ENCODE assay signal across 8 mouse cellular contexts in the genomic region with DNA sequence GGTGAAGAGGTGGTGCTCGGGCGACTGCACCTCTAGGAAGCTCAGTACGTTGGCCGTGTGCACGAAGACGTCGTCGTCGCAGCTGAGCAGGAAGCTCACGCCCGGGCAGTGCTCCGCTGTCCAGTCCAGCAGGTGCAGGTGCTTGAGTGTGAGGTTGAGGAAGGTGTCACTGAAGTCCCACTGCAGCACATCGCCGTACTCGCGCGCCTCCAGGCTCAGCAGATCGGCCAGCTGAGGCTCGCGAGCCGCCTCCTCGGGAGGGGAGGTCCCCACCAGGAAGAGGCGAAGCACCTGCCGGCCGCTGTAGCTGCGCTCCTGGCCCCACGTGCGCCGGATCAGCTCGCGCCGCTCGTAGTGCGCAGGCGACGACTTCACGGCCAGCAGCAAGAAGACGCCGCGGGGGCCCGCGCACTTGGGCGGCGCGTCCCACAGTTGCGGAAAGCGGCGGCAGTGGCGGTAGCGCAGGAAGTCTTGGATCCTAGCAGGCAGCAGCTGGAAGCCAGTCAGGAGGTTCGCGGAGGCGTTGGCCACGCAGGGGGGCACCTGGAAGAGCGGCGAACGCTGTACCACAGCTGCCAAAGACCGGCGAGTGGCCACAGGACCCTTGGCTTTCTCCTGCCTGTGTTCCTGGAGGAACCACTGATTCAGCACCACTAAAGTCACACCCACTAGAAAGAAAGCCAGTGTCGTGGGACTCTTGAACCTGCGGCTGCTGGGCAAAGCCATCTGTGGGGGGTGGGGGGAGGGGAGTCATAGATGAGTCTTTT. TPM values are rescaled to one million over a fixed set of nuclear protein-coding genes. Genes with fewer than 3 reads are reported as not detected.
A peak's percentile ranks its signal among the peaks of the same experiment; 100 is the strongest.
DNase-seq lines count a peak whose midpoint lies in the region; ATAC-seq and TF ChIP-seq lines count a peak whose summit lies in the region.

No protein-coding gene starts in this region.

- ATAC-seq in embryonic facial prominence, embryonic 11.5 days (replicated peaks; ENCODE audit: insufficient number of reproducible peaks, low FRiP score, low TSS enrichment, low read depth): 0 out of 2 replicates have a peak, but pooled peaks have one; percentile 31
- ATAC-seq in intestine, embryonic 15.5 days: peak; percentile 38
- ATAC-seq in midbrain, embryonic 11.5 days (ENCODE audit: low FRiP score): peak; percentile 43

- in situ Hi-C loops in ES-E14 (cut with MboI; ENCODE audit: low sequenced_read_pairs in 2 of 2, unreplicated experiment in 2 of 2): no loop called here

- TF ChIP-seq POLR2A in kidney, adult 2 months (IDR thresholded peaks at IDR 0.05; ENCODE audit: low read depth, low read length): no peak

- peak overlapping the region; percentile 37 for H3K4me3 ChIP-seq in kidney, adult 2 months (ENCODE audit: insufficient read depth, low read depth, low read length)
- H3K4me3 ChIP-seq in ES-E14 (ENCODE audit: insufficient read depth in 1 of 2, low read depth in 1 of 2, low read length in 2 of 2, poor library complexity in 1 of 2, severe bottlenecking in 1 of 2): peak overlapping the region; percentile 27 to 44
- H3K4me3 ChIP-seq in embryonic facial prominence, embryonic 11.5 days (ENCODE audit: low read depth, low read length): peak overlapping the region; percentile 34
- H3K4me3 ChIP-seq in intestine, embryonic 15.5 days (replicated peaks): peak overlapping the region; percentile 38
- peak overlapping the region; percentile 42 for H3K4me3 ChIP-seq in midbrain, embryonic 11.5 days (ENCODE audit: low read depth, low read length)

- H3K36me3 ChIP-seq in kidney, adult 2 months (ENCODE audit: control insufficient read depth, insufficient read depth, low read length): no peaks in the 10 kb centered on the region
- H3K36me3 ChIP-seq in ES-E14 (ENCODE audit: control insufficient read depth, insufficient read depth, low read length, poor library complexity, severe bottlenecking): no peaks in the 10 kb centered on the region
- no peaks in the 10 kb centered on the region for H3K36me3 ChIP-seq in embryonic facial prominence, embryonic 11.5 days (replicated peaks; ENCODE audit: control insufficient read depth, insufficient read depth, low read depth, low read length)
- H3K36me3 ChIP-seq in intestine, embryonic 15.5 days: no peaks in the 10 kb centered on the region
- H3K36me3 ChIP-seq in midbrain, embryonic 11.5 days (ENCODE audit: control insufficient read depth, insufficient read depth, low read length): no peaks in the 10 kb centered on the region

- H3K9ac ChIP-seq in ES-E14 (ENCODE audit: insufficient read depth, low read depth, low read length, poor library complexity, severe bottlenecking): no peak overlapping the region
- H3K9ac ChIP-seq in embryonic facial prominence, embryonic 11.5 days (replicated peaks; ENCODE audit: low read length): peak overlapping the region; percentile 22; the same call in 1 of the 2 replicates
- peak overlapping the region; percentile 8; the same call in 1 of the 2 replicates for H3K9ac ChIP-seq in intestine, embryonic 15.5 days
- peak overlapping the region; percentile 33 for H3K9ac ChIP-seq in midbrain, embryonic 11.5 days (ENCODE audit: low read length)

- DNase-seq in kidney, adult 2 months: no peak
- no peak for DNase-seq in kidney, postnatal 10 days
- DNase-seq in ES-E14 (ENCODE audit: low read depth, low spot score): no peak
- DNase-seq in embryonic facial prominence, embryonic 11.5 days (ENCODE audit: low spot score): peak; percentile 41
- peak; percentile 89 for DNase-seq in midbrain, embryonic 11.5 days (ENCODE audit: low spot score, missing footprints)
- DNase-seq in thymus, postnatal 25 days: peak; percentile 59
- DNase-seq in spleen, postnatal 14 days (ENCODE audit: low spot score in 2 of 2): no peak

- H3K27ac ChIP-seq in kidney, adult 2 months (ENCODE audit: insufficient read depth, low read depth, low read length): no peak overlapping the region
- H3K27ac ChIP-seq in ES-E14 (ENCODE audit: insufficient read depth, low read depth, low read length, poor library complexity, severe bottlenecking): no peak overlapping the region
- H3K27ac ChIP-seq in embryonic facial prominence, embryonic 11.5 days (replicated peaks; ENCODE audit: low read depth, low read length): no peak overlapping the region
- no peak overlapping the region for H3K27ac ChIP-seq in intestine, embryonic 15.5 days
- no peak overlapping the region for H3K27ac ChIP-seq in midbrain, embryonic 11.5 days (ENCODE audit: low read depth, low read length)

- peak overlapping the region; percentile 60 for H3K4me2 ChIP-seq in embryonic facial prominence, embryonic 11.5 days (ENCODE audit: low read depth, low read length)
- peak overlapping the region; percentile 81 for H3K4me2 ChIP-seq in intestine, embryonic 15.5 days (replicated peaks)
- peak overlapping the region; percentile 79 for H3K4me2 ChIP-seq in midbrain, embryonic 11.5 days

- TF ChIP-seq CTCF in kidney, adult 2 months (conservative IDR thresholded peaks at IDR 0.05; ENCODE audit: insufficient read depth, insufficient read length, low read depth, low read length): no peak

- no peaks in the 10 kb centered on the region for H3K9me3 ChIP-seq in ES-E14 (ENCODE audit: control insufficient read depth, insufficient read depth, low read depth, low read length)
- no peaks in the 10 kb centered on the region for H3K9me3 ChIP-seq in embryonic facial prominence, embryonic 11.5 days (replicated peaks; ENCODE audit: control insufficient read depth, low read length)
- no peaks in the 10 kb centered on the region for H3K9me3 ChIP-seq in intestine, embryonic 15.5 days
- no peaks in the 10 kb centered on the region for H3K9me3 ChIP-seq in midbrain, embryonic 11.5 days (ENCODE audit: control insufficient read depth, low read length)

- H3K27me3 ChIP-seq in kidney, adult 2 months (replicated peaks; ENCODE audit: control insufficient read depth, insufficient read depth, low read length): peaks cover 2% of the 10 kb centered on the region; the same call in 1 of the 2 replicates
- H3K27me3 ChIP-seq in embryonic facial prominence, embryonic 11.5 days (ENCODE audit: control insufficient read depth, insufficient read depth, low read length): peaks cover 34% of the 10 kb centered on the region
- H3K27me3 ChIP-seq in intestine, embryonic 15.5 days (replicated peaks): peaks cover 28% of the 10 kb centered on the region
- peaks cover 53% of the 10 kb centered on the region for H3K27me3 ChIP-seq in midbrain, embryonic 11.5 days (ENCODE audit: control insufficient read depth, insufficient read depth, low read length)

- WGBS in kidney, adult 2 months: 2% methylated on average over 61 of the region's 61 CpGs
- WGBS in embryonic facial prominence, embryonic 11.5 days: 3% methylated on average over 60 of the region's 61 CpGs
- 1% methylated on average over 60 of the region's 61 CpGs for WGBS in intestine, embryonic 15.5 days
- WGBS in midbrain, embryonic 11.5 days: 2% methylated on average over 61 of the region's 61 CpGs

- H3K4me1 ChIP-seq in kidney, adult 2 months (ENCODE audit: control insufficient read depth, insufficient read depth, low read length): peaks cover 6% of the 10 kb centered on the region
- H3K4me1 ChIP-seq in ES-E14 (ENCODE audit: control insufficient read depth in 2 of 2, insufficient read depth in 2 of 2, low read length in 2 of 2, poor library complexity in 1 of 2): peaks cover 0 to 4% of the 10 kb centered on the region in 2 experiments; a peak in 1 of 4 replicates
- H3K4me1 ChIP-seq in embryonic facial prominence, embryonic 11.5 days (ENCODE audit: control insufficient read depth, insufficient read depth, low read length): peaks cover 7% of the 10 kb centered on the region
- H3K4me1 ChIP-seq in intestine, embryonic 15.5 days (replicated peaks): peaks cover 22% of the 10 kb centered on the region
- peaks cover 9% of the 10 kb centered on the region for H3K4me1 ChIP-seq in midbrain, embryonic 11.5 days (ENCODE audit: control insufficient read depth, insufficient read depth, low read length)

TF ChIP-seq in ES-E14, 5 proteins besides CTCF, POLR2A, EP300 and RAD21:
- TF ChIP-seq HCFC1 (IDR thresholded peaks at IDR 0.05; ENCODE audit: borderline replicate concordance, insufficient read depth, low read length) (no peak), ZC3H11A (IDR thresholded peaks at IDR 0.05; ENCODE audit: borderline replicate concordance, low read depth, low read length) (no peak), ZNF384 (IDR thresholded peaks at IDR 0.05; ENCODE audit: low read depth, low read length) (no peak), CHD2 (IDR thresholded peaks at IDR 0.05; ENCODE audit: low read depth, low read length) (no peak), MAFK (IDR thresholded peaks at IDR 0.05; ENCODE audit: insufficient read depth, low read depth, low read length) (no peak)

RNA-seq across cellular contexts. Expression of a gene that starts 5.1 kb away (rescaled TPM):
- polyA plus RNA-seq in kidney, adult 2 months (2012; rRNA removed): 0.07 TPM in 1 of 2 replicates, not detected in the other
- 0.09 and 0.11 TPM in 2 replicates for total RNA-seq in ES-E14 (2012; rRNA removed)
- polyA plus RNA-seq in embryonic facial prominence, embryonic 11.5 days (2014; fragmentation: Nextera tagmentation; extraction: Ambion mirVana): not detected in 2 replicates
- polyA plus RNA-seq in intestine, embryonic 15.5 days (2015; fragmentation: Nextera tagmentation; extraction: Ambion mirVana): 0.05 and 0.06 TPM in 2 replicates
- 0.07 TPM in 1 of 2 replicates, not detected in the other for polyA plus RNA-seq in midbrain, embryonic 11.5 days (2014; fragmentation: Nextera tagmentation; extraction: Ambion mirVana)

RNA-seq across cellular contexts. Expression of a gene that starts 16.1 kb away (rescaled TPM):
- polyA plus RNA-seq in kidney, adult 2 months (2012; rRNA removed): 13.8 and 14.6 TPM in 2 replicates
- total RNA-seq in ES-E14 (2012; rRNA removed): 5.0 and 10.0 TPM in 2 replicates
- 2.3 and 2.6 TPM in 2 replicates for polyA plus RNA-seq in embryonic facial prominence, embryonic 11.5 days (2014; fragmentation: Nextera tagmentation; extraction: Ambion mirVana)
- polyA plus RNA-seq in intestine, embryonic 15.5 days (2015; fragmentation: Nextera tagmentation; extraction: Ambion mirVana): 10.2 TPM in 2 replicates
- 3.5 and 3.7 TPM in 2 replicates for polyA plus RNA-seq in midbrain, embryonic 11.5 days (2014; fragmentation: Nextera tagmentation; extraction: Ambion mirVana)

RNA-seq across cellular contexts. Expression of a gene that starts 48.9 kb away (rescaled TPM):
- 0.53 and 1.3 TPM in 2 replicates for polyA plus RNA-seq in kidney, adult 2 months (2012; rRNA removed)
- 1.4 and 2.4 TPM in 2 replicates for total RNA-seq in ES-E14 (2012; rRNA removed)
- polyA plus RNA-seq in embryonic facial prominence, embryonic 11.5 days (2014; fragmentation: Nextera tagmentation; extraction: Ambion mirVana): 0.15 and 0.25 TPM in 2 replicates
- polyA plus RNA-seq in intestine, embryonic 15.5 days (2015; fragmentation: Nextera tagmentation; extraction: Ambion mirVana): 0.23 and 0.49 TPM in 2 replicates
- polyA plus RNA-seq in midbrain, embryonic 11.5 days (2014; fragmentation: Nextera tagmentation; extraction: Ambion mirVana): 0.18 and 0.23 TPM in 2 replicates

Comparison
In these comparisons a context has a peak if more than half of its experiments do, and no peak if none do; other contexts are left out.
1. DNase-seq: peak in embryonic facial prominence, embryonic 11.5 days (single experiment), midbrain, embryonic 11.5 days (single experiment) and thymus, postnatal 25 days (single experiment); none in kidney, adult 2 months (single experiment), kidney, postnatal 10 days (single experiment), ES-E14 (single experiment) and spleen, postnatal 14 days (0 of 2).
2. Peak in every context shown above with its lines, with median percentiles within 50 percentile points of each other: H3K4me3 ChIP-seq, ATAC-seq and H3K4me2 ChIP-seq.